Comparison of ENCODE assay signal across 17 mouse cellular contexts in genomic region chr13:37760013-37760342, GRCm38 (mm10). TPM values are rescaled to one million over a fixed set of nuclear protein-coding genes. Genes with fewer than 3 reads are reported as not detected.
DNase-seq lines count a peak whose midpoint lies in the region; ATAC-seq and TF ChIP-seq lines count a peak whose summit lies in the region.
"Had no signal": no experiment of that assay in that cellular context is flagged by ENCODE, and none has a peak within 500 bp of the region (broad histone marks: within the 10 kb centered on the region; RNA-seq: fewer than 3 reads in every experiment).

No protein-coding gene starts in this region.

- no peaks in the 10 kb centered on the region for H3K9me3 ChIP-seq in liver, embryonic 15.5 days (replicated peaks)
- no peaks in the 10 kb centered on the region for H3K9me3 ChIP-seq in forebrain, postnatal 0 days (ENCODE audit: low read length)
- H3K9me3 ChIP-seq in forebrain, embryonic 15.5 days = no peaks in the 10 kb centered on the region
- H3K9me3 ChIP-seq: limb, embryonic 10.5 days had no signal

- peak; percentile 18 to 33 for DNase-seq in cerebellum, postnatal 10 days
- DNase-seq in cerebellum, adult 9-11 months = no peak
- no peak for DNase-seq in forebrain, postnatal 0 days
- DNase-seq: kidney, adult 2 months; kidney, postnatal 25 days; lung, embryonic 14.5 days; thymus, postnatal 14 days had no signal

- peak overlapping the region; percentile 36 for H3K4me2 ChIP-seq in liver, embryonic 15.5 days
- no peak overlapping the region for H3K4me2 ChIP-seq in forebrain, postnatal 0 days (ENCODE audit: low read depth)
- H3K4me2 ChIP-seq in forebrain, embryonic 15.5 days (replicated peaks) = no peak overlapping the region
- H3K4me2 ChIP-seq: lung, embryonic 14.5 days had no signal

- 6% methylated on average over 3 of the region's 3 CpGs for WGBS in liver, embryonic 15.5 days (ENCODE audit: insufficient replicate concordance)
- 26% methylated on average over 3 of the region's 3 CpGs for WGBS in forebrain, postnatal 0 days
- WGBS in forebrain, embryonic 15.5 days = 20% methylated on average over 3 of the region's 3 CpGs

- peak; percentile 61 for ATAC-seq in CD4-positive, CD25-positive, alpha-beta regulatory T cell, adult 4 months
- peak; percentile 96 for ATAC-seq in common myeloid progenitor, adult 5-6 weeks (replicated peaks; ENCODE audit: low read depth, poor library complexity, severe bottlenecking)
- peak; percentile 82 for ATAC-seq in liver, embryonic 15.5 days (ENCODE audit: insufficient read depth)
- no peak for ATAC-seq in activated CD4-positive, CD25-positive, alpha-beta regulatory T cell, adult 4 months
- no peak for ATAC-seq in forebrain, postnatal 0 days
- ATAC-seq in forebrain, embryonic 15.5 days (replicated peaks) = no peak
- ATAC-seq: forebrain, embryonic 14.5 days; hindbrain, postnatal 0 days had no signal

- peaks cover 46% of the 10 kb centered on the region for H3K4me1 ChIP-seq in liver, embryonic 15.5 days (replicated peaks)
- H3K4me1 ChIP-seq in forebrain, postnatal 0 days (ENCODE audit: insufficient read depth) = 0 out of 2 replicates have a peak, but pooled peaks cover 5% of the 10 kb centered on the region
- H3K4me1 ChIP-seq in forebrain, embryonic 15.5 days = peaks cover 11% of the 10 kb centered on the region

- no peak overlapping the region for H3K9ac ChIP-seq in liver, embryonic 15.5 days
- H3K9ac ChIP-seq in forebrain, postnatal 0 days = no peak overlapping the region
- no peak overlapping the region for H3K9ac ChIP-seq in forebrain, embryonic 15.5 days (replicated peaks)
- H3K9ac ChIP-seq: lung, embryonic 14.5 days had no signal

- H3K36me3 ChIP-seq in liver, embryonic 15.5 days (replicated peaks) = no peaks in the 10 kb centered on the region
- no peaks in the 10 kb centered on the region for H3K36me3 ChIP-seq in forebrain, postnatal 0 days (ENCODE audit: insufficient read depth)
- H3K36me3 ChIP-seq in forebrain, embryonic 15.5 days = no peaks in the 10 kb centered on the region
- H3K36me3 ChIP-seq: limb, embryonic 10.5 days had no signal

- H3K27ac ChIP-seq in liver, embryonic 15.5 days (replicated peaks) = peak overlapping the region; percentile 55
- no peak overlapping the region for H3K27ac ChIP-seq in forebrain, postnatal 0 days (ENCODE audit: low read depth, low read length)
- no peak overlapping the region for H3K27ac ChIP-seq in forebrain, embryonic 15.5 days (replicated peaks)
- H3K27ac ChIP-seq: gastrocnemius, adult 2 months; hindbrain, postnatal 0 days; limb, embryonic 10.5 days; macrophage had no signal

- TF ChIP-seq CTCF in forebrain, postnatal 0 days (IDR thresholded peaks at IDR 0.05; ENCODE audit: low read depth) = no peak

- H3K27me3 ChIP-seq in liver, embryonic 15.5 days = no peaks in the 10 kb centered on the region
- peaks cover 9% of the 10 kb centered on the region for H3K27me3 ChIP-seq in forebrain, postnatal 0 days (ENCODE audit: insufficient read depth, low read length)
- peaks cover 64% of the 10 kb centered on the region for H3K27me3 ChIP-seq in forebrain, embryonic 15.5 days

- H3K4me3 ChIP-seq in liver, embryonic 15.5 days (replicated peaks) = no peak overlapping the region
- H3K4me3 ChIP-seq in forebrain, postnatal 0 days (ENCODE audit: low read depth, low read length) = no peak overlapping the region
- no peak overlapping the region for H3K4me3 ChIP-seq in forebrain, embryonic 15.5 days
- H3K4me3 ChIP-seq: gastrocnemius, adult 2 months; limb, embryonic 10.5 days had no signal

RNA-seq across cellular contexts. Expression of gene Rreb1, which starts 18.2 kb away (rescaled TPM):
- 1 to 10 TPM; 6.7 to 7.9 TPM for polyA plus RNA-seq in CD4-positive, CD25-positive, alpha-beta regulatory T cell, adult 4 months (2017; shearing (Covaris generic))
- 26.1 and 32.0 TPM in 2 replicates for total RNA-seq in common myeloid progenitor, adult 5-6 weeks (2017)
- polyA plus RNA-seq in liver, embryonic 15.5 days (2015; fragmentation: Nextera tagmentation; extraction: Ambion mirVana) = 5.0 and 5.4 TPM in 2 replicates
- 1 to 10 TPM; 3.0 to 4.9 TPM for polyA plus RNA-seq in activated CD4-positive, CD25-positive, alpha-beta regulatory T cell, adult 4 months (2017; shearing (Covaris generic))
- 4.9 and 11.6 TPM in 2 replicates for total RNA-seq in forebrain, postnatal 0 days (2014; rRNA removed)
- 1.0 and 1.6 TPM in 2 replicates for polyA plus RNA-seq in forebrain, postnatal 0 days (2015; fragmentation: Nextera tagmentation; extraction: Ambion mirVana)
- 1.6 and 1.8 TPM in 2 replicates for polyA plus RNA-seq in forebrain, embryonic 15.5 days (2015; fragmentation: Nextera tagmentation; extraction: Ambion mirVana)

Comparison
In these comparisons a context has a peak if more than half of its experiments do, and no peak if none do; other contexts are left out.
1. DNase-seq: peak in cerebellum, postnatal 10 days (2 of 2); none in cerebellum, adult 9-11 months (single experiment) and forebrain, postnatal 0 days (single experiment).
2. ATAC-seq: peak in CD4-positive, CD25-positive, alpha-beta regulatory T cell, adult 4 months (single experiment), common myeloid progenitor, adult 5-6 weeks (single experiment) and liver, embryonic 15.5 days (single experiment); none in activated CD4-positive, CD25-positive, alpha-beta regulatory T cell, adult 4 months (single experiment), forebrain, postnatal 0 days (single experiment) and forebrain, embryonic 15.5 days (single experiment).